Mouse (Mus musculus) kidney, postnatal 10 days (tissue): ENCODE measurements around the gene Hhipl1.

ENCODE experiments used
- DNase-seq: peaks from one replicate; pipeline ENCODE4 v3.0.0; 2021; ENCODE audit warnings: mixed read lengths

Hhipl1 gene

DNA sequence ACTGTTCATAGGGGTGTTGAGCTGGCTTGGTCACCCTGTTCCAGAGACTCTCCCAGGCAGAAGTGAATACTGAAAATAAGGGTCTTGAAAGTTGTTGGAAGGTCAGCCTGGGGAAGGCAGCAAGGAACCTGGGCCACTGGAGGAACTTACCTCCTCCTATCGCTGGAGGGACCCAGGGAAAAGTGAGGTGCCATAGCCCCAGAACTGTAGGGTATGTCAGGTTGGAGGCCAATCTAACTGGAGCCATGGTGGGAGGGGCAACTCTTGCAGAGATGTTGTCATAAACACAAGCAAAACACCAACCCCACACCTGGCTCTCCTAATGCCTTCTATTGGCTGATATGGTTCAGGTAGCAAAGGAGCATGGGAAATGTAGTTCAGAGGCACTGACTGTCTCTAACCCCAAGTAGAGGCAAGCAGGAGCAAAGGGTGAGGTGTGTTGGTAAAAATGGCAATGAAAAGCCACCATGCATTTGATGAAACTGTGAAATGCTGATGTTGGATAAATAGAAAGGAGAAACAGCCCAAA is 7.2 kb downstream of the Hhipl1 start:
- no peak for DNase-seq

DNA sequence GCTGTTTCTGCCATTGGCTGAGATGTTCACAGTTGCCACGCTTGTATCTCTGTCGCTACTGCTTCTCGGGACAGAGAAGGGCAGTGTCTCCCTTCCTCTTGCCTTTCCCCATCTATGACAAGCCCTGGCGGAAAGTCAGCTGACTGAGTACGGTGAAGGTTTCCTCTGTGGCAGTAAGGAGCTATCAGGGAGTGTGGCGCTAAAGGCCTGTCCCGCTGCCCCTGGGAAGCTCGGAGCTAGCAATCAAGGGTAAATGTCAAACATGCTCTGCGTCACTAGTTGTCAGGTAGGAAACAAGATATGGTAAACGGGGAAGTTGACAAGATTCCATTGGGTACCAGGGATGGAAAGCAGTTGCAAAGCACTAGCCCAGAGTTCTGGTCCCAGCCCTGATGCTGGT is 9.7 kb downstream of the Hhipl1 start:
- no peak for DNase-seq

DNA sequence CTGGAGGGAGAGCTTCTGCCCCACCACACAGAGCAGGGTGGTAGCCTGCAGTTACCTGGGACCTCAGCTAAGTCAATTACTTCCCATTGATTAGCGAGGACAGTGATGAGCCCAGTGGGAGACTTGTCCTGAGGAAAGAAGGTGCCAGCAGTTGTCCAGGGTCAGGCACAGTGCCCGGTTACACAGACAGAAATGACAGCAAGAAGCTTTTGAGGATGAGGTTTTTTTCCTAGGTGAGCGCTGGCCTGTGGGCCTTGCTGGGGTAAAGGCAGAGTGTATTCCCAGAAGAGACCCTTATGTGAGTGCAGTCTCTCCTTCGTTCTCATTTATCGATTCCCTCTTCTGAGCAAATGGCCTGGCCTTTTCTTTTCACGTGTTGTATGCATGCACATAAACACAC is 10.6 kb downstream of the Hhipl1 start:
- no peak for DNase-seq

DNA sequence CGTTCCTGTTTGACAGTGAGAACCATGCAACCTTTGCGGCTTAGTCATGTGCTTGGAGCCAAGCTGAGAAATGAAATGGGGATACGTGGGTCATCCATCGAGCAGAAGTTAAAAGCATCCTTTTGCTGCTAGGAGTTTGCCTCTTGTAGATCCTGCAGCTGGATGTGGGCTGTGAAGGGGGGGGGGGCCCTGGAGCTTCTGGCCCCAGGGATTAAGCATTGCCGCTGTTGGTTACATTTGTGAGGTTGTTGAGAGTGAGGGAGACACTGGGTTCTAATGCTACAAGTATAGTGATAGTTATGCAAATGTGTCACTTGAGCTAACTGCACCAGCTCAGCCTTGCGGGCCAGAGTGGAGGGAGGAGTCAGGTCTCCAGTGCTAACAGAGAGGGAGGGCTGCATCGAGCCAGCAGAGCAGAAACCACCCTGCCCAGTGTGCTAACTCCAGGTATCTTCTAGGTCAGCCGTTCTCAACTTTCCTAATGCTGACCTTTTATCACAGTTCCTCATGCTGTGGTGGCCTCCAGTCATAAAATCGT is 11.2 kb downstream of the Hhipl1 start:
- no peak for DNase-seq

DNA sequence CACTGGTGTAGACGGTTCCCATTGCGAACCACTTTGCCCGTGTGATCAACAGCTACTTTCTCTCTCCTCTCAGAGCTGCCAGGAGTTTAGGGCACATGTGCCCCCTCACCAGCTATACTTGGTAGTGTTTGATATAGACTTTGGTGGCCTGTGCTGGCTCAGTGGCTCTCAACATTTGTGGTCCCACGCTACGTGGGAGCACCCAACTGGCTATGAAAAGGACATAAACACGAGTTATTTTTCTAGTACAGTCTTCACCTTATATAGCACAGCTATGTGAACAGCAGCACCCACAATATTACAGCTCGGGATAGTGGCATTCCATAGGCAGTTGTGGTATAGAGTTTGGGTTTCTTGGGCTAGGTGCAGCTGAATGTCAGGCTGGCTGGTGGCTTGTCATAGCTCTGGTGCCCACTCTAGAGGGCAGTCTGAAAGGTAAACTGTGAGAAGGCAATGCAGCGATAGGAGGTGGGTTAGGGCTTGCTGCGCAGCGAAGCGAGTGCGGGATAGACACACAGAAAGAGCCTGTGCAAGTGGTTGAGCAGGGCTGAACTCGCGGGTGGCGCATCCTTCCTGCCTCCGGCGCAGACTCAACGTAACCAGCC is 11.9 kb downstream of the Hhipl1 start:
- no peak for DNase-seq

DNA sequence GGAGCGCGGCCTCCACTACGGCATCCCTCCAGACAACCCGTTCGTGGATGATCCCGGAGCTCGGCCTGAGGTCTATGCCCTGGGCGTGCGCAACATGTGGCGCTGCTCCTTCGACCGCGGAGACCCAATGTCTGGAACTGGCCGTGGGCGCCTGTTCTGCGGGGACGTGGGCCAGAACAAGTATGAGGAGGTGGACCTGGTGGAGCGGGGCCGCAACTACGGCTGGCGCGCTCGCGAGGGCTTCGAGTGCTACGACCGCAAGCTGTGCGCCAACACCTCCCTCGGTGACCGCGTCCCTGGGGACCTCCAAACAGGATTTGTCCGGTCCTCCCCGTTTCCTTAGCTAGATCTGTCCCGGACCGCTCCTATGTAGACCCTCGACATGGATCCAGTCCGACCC is 12.4 kb downstream of the Hhipl1 start:
- DNase-seq = no peak

DNA sequence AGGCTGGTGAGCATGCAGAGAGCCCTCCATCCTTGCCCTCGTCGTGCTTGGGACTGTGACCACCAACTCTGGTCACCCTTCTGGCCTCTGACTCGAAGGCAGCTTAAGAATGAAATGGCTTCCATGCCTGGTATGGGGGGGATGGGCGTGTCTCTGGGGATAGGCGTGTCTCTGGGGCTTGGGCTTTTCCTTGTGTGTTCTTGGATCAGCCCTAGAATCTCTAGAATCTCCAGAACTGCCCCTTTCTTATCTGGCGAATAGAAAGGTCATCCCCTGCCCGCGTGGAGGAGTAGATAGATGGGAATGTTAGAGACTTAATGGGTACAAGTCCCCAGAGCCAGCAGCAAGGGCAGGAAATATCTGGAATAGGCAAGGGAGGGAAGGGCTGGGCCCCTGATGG is 14.0 kb downstream of the Hhipl1 start:
- no peak for DNase-seq

DNA sequence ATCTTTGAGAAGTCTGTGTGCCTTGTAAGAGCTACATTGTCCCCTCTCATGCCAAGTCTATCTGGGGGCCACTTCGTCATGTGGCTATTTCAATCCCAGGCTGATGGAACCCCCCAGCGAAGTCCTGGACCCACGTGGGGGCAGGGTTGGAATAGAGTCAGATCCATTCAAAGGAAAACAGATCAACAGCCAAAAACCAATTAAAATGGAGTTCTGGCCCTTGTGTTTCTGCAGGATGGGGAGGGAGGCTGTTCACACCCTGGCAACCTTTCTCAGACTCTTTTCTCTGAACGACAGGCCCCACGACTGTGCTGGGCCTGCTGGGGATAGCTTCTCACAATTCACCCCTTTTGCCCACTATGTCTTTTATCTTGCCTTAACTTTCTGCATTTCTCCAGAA is 20.3 kb downstream of the Hhipl1 start:
- DNase-seq = no peak

DNA sequence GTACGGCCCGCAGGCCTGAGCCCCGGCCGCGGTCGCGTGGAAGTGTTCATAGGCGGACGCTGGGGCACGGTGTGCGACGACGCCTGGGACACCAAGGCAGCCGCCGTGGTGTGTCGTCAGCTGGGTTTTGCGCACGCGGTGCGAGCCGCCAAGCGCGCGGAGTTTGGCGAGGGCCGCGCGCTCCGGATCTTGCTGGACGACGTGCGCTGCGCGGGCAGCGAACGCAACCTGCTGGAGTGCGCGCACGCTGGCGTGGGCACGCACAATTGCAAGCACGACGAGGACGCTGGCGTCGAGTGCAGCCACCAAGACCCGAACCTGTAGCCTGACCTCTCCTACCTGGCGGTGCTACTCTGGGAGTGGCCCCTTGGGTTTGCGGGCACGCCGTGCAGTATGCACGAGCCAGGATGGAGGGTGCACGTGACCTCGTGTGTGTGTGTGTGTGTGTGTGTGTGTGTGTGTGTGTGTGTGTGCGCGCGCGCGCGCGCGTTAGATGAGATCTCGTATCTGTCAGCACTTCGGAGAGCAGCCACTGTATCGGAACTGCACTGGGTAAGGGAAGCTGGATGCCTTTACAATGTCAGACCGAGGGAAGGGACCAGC is 21.9 kb downstream of the Hhipl1 start:
- peak; percentile 54 for DNase-seq

DNA sequence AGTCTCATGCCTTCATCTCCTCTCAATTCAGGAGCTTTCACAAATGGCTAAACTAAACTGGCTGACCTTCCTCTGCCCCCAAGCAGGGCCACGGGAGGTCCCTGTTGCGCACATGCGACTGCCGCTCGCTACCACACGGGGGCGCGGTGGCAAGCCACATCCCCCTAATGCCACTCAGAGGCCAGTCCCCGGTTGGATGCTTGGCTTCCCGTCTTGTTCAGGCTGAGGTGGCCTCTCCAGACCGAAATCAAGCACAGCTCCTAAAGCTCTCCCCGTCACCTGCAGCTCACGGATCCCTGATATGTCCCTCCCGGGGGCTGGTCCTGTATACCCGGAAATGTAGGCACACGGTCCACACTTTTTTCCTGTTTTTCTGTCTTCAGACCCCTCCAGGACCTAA is 27.0 kb downstream of the Hhipl1 start:
- DNase-seq = peak; percentile 93

DNA sequence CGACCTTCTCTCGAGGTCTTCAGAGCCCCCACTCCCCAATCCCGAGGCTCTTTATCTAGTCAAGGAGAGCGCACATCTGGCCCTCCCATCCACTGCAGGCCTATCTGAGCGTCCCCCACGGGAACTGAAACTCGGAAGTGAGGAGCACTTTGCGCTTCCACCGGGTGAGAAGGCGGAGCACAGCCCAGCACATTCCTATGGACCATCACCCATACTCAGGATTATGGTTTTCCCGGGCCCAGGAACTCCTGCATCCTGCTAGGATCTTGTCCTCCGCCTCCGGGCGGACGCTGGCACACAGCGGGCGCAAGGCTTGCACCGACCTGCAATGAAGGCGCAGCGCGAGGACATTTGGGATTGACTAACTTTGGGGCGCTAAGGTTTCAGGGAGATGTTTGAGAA is 27.4 kb downstream of the Hhipl1 start:
- no peak for DNase-seq

DNA sequence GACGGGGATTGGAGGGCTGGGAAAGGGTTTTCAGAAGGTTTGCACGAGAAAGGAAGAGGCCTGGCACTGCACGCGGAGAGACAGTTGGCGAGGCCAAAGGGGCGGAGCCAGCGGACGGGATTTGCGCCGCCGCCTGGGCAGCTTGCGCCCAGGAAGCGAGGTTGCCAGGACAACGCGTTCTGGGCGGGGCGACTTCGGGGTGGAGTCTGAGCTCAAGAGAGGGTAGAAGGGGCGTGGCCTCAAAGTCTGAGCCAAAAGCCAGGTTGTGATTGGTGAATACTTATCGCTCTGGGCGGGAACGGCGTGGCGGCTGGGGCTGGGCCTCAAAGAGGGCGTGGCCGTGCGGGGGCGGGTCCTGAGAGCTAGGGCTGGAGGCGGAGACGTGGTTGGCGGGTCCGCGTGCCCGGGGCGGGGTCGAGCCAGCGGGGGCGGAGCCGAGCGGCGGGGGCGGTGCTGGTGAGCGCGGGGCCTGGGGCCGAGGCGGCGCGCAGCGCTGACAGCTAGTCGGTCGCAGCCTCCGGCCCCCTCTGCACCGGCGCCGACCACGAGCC is 27.9 kb downstream of the Hhipl1 start, which contains the start of gene Cyp46a1:
TSS of gene Cyp46a1 (plus strand) at position 487 of the 551 bp plus-strand sequence.
- peak; percentile 100 for DNase-seq

DNA sequence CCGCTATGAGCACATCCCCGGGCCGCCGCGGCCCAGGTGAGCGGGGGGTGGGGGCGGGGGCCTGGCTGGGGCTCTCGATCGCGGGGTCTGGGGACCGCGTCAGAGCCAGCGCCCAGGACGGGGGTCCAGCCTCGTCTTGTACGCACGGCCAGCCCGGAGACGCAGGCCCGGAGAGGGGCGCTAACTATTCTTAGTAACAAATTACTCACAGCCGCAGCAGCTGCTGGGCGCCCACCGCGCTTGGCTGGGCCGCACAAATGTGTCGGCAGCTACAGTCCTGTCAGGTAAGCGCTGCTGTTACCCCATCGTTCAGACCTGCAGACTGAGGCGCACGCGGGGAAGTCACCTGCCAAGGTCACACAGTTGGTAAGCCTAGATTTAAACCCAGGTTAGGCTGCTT is 28.5 kb downstream of the Hhipl1 start:
- peak; percentile 56 for DNase-seq

DNA sequence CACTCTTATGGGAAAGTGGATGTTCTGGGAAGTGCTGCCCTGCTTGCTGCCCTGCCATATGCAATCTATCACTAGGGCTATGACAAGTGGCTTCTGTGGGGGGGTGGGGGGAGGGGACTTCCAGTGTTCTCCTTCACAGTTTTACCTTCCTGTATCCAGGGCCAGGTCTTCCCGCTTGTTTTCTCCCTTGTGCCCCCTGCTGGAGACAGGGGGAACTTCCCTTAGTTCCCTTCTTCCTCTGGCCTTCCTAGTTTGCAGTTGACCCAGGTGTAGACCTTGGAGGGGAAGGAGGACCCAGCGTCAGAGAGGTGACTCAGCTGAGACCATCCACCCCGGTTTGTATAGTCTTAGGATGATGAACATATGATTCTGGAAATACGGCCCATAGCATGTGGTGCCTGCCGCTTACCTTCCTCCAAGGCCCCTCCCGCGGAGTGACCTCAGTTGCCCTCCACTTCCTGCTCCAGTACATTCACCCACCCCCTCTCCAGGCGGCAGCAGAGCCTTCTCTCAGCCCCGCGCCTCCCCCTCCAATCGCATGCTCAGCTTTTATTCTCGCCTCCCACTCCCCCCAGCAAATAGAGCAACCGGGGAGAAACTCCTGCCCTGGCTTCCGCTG is 32.6 kb downstream of the Hhipl1 start:
- peak; percentile 67 for DNase-seq

DNA sequence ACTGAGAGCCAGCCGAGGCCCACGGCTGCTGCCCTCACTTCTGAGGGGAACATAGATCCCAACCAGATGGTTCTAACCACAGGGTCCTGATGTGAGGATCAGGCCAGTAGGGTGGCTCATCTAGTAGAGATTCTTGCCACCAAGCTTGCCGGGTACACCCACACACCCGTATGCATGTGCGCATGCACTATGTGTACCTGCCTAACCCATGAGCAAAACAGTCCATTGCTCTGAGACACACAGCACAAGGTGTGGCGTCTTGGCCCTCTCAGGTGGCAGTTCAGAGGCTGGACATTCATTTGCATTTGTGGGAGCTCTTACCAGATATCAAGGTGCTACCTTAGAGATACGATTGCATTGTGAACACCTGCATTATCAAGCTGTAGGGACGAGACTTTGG is 42.1 kb downstream of the Hhipl1 start:
- DNase-seq = no peak

DNA sequence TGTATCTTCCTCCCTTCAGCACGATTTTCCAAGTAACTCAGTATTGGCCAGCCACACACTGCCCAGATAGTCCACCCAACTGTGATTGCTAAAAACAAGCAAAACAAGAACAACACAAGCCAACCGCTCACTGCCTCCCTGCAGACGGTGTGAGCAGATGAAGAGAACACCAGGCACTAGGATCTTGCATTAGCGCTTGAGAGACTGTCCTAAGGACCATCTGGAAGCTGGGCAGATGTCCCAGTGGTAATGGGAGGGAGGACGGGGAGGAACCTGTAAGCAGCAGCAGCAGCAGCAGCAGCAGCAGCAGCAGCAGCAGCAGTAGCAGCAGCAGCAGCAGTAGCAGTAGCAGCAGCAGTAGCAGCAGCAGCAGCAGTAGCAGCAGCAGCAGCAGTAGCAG is 43.0 kb downstream of the Hhipl1 start:
- DNase-seq = peak; percentile 61

DNA sequence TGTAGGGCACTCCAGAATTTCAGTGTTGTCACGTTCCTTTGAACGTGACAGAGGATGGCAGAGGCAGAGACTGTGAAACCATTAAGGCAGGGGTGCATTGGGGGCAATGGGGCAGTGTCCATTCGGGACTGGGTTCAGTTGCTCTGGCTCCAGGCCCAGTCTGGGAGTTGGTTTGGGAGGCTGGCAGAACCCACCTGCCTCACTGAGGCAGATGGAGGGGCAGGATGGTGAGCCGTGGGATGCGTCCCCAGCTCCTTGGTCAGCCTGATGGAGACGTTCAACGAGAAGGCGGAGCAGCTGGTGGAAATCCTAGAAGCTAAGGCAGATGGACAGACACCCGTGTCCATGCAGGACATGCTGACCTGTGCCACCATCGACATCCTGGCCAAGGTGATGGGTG is 44.9 kb downstream of the Hhipl1 start:
- no peak for DNase-seq

DNA sequence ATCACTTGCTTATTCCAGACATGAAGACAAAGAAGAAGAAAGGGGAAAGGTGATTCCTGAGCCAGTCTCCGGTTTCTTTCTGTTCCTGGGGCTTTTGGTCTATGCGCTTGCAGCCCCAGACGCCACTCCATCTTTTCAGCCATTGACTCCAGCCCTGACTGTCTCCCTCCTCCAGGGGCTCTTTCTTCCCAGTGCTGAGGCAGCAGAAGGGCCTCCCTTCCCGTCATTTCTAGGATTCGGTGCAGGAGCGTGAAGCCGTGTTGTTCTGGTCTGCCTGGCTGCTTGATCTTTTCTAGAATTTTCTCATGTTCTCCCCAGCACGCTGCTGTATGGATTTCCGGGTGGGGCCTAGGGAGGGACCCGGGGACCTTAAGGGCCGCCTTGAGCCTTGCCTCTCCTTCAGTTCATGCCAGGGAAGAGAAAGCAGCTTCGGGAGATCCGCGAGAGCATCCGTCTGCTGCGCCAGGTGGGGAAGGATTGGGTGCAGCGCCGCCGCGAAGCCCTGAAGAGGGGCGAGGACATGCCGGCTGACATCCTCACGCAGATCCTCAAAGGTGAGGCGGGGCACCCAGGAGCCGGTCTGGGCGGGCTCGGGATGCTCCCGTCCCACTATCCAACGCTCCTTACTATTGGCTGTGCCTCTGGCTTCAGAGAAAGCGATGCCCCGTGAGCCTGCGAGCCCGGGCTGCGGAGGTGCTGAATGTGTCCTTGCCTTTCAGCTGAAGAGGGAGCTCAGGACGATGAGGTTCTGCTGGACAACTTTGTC is 46.5 kb downstream of the Hhipl1 start:
- no peak for DNase-seq

DNA sequence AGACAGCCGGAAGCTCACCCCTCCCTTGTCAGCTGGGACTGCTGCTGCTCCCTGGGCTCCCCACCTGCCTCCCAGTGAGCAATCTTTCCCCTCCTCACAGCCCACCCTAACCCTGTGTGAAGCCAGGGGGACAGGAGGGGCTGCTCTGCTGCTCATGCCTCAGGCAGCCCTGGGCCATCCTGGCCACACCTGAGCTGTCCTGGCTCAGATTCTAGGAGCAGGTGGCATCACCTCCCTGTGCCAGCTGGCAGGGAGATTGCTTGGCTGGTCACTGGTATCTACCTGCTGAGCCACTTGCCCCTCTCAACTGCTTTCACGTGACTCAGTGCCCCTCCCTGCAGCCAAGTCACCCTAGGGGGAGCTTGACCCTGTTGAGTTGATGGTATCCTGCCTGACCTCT is 48.2 kb downstream of the Hhipl1 start:
- DNase-seq = no peak

DNA sequence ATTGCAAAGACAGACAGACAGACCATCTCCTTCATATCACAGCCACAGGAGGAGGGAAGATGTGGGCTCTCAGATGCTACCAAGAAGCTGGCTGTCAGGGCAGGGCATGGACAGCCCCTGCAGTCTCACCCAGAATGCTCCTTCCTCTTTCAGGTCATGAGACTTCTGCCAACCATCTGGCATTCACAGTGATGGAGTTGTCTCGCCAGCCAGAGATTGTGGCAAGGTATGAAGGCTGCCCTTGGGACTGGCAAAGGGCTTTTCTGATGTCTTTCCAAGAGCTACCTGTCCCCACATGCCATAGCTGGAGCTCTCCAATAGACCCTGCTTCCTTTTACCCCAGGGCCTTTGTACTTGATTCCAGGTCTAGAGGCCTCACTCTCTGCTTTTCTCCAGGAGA is 49.2 kb downstream of the Hhipl1 start:
- DNase-seq = no peak

DNA sequence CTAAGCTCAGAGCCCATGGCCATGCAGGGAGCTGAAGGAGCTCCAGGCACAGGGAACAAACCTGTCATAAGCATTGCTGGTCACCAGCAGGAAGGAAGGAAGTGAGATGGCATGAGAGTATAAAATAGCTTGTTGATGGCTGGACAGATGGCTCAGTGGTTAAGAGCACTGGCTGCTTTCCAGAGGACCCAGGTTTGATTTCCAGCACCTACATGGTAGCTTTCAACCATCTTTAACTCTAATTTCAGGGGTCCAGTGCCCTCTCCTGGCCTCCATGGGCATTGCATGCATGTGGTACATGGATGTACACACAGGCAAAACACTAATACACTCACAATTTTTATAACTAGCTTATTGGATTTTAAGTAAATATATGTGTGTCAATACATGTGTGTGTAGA is 49.9 kb downstream of the Hhipl1 start:
- DNase-seq = no peak

DNA sequence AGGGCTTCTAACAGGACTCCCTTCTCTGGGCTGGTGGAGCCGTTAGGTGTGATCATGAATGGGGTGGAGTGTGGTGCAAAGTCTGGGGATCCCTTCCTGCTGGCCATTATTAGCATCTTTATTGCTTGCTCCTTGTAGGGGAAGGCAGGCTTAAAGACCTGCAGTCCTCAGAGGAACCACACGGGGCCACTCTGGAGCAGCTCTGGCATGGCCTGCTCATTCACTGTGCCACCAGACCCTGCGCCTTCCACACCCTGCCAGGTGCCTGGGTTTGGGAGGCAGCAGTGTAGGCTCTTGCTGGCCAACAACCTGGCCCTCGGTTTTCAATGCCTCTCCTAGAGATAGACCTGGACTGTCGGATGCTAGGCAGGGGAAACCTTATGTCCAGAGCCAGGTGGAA is 57.7 kb downstream of the Hhipl1 start:
- DNase-seq = peak; percentile 92

DNA sequence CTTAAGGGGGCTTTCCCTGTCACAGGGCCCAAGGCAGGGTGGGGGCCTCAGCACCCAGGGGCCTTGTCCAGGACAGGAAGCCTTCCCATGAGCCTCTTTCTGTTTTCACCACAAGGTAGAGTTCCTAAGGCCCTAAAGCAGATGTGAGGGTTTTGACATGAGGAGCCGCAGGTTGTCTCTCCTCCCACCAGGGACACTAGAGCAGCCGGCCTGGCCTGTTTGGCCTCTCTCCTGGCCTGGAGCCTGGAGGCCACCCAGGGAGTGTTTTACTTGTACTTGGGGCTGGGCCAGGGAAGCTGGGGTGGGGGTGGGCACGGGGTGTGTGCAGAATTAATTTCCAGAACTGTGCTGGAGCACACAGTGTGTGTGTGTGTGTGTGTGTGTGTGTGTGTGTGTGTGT is 59.3 kb downstream of the Hhipl1 start:
- DNase-seq = peak; percentile 79
